Mouse (Mus musculus): ENCODE results near the gene Chrne.
"Not testable (repeated sequence)": the region's sequence is repeated elsewhere in the genome, so short reads cannot be mapped to it uniquely, and the experiment has no call there.

The Chrne gene

GRCm38 (mm10) chr11:70582196-70582595 lies 36.8 kb downstream of the Chrne start:
- no peak for DNase-seq

DNA sequence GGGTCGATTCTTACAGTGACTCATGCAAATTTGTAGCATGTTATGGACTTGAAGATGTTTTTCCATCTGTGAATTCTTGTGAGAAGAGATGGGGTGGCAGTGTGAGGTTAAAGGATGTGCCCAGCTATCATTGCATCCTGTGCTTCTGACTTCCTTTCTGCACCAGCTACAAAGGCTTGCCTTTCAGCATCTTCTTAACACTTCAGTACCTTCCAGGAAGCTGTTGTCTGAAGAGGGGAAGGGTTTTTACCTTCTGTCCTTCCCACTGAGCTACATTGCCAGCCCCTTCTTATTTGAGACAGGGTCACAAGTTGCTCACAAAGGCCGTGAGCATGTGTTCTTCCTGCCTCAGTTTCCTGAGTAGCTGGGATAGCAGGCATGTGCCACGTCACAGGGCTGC lies 38.1 kb downstream of the Chrne start:
- no peak for DNase-seq

- no peak for DNase-seq
Observed at GRCm38 (mm10) chr11:70580358-70580720, 38.7 kb downstream of the Chrne start.

DNA sequence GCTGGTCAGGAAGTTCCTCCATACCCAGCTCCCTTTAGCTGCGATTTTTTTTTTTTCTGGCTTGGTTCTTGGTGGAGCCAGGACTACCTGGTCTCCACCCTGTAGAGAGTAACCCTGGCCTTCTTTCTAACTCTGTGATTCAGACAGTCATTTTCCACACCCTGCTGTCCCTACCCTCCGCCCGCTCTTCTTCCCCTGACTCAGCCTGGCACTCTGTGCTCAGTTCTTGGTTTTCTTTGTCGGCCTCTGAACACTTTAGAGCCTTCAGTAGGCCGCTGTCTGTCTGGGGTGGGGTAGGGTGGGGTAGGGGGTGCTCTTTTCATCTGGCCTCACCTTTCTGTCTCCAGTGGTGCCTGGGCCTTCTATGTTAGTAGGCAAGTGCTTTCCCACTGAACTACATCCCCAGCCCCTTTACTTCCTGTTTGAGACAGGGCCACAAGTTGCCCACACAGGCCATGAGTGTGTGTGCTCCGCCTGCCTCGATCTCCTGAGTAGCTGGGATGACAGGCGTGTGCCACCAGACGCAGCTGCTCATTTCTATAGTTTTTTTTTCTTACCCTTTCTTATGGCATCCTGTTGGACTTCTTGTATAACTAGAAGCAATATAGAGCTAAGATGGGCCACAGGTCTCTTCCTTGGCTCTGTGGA lies 39.2 kb downstream of the Chrne start:
- no peak for DNase-seq

- no peak for DNase-seq
Observed at GRCm38 (mm10) chr11:70578962-70579361, 40.1 kb downstream of the Chrne start.

DNA sequence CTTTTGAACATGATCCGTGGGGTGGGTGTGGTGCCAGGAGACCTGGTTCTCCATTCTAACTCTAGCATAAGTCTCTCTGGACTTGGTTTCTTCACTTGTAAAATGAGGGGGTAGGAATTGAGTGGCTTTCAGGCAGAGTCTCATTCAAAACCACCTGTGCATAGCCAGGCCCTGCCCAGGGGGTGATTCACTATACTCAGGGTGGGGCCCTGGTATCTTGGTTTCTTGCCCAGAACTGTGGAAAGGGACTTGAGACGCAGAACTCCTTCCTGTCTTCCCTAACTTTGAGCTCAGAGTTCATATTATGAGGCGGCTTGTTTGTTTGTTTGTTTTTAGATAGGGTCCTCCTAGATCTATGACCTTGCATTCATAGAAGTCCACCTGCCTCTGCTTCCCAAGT lies 41.8 kb downstream of the Chrne start:
- DNase-seq, result no peak

DNA sequence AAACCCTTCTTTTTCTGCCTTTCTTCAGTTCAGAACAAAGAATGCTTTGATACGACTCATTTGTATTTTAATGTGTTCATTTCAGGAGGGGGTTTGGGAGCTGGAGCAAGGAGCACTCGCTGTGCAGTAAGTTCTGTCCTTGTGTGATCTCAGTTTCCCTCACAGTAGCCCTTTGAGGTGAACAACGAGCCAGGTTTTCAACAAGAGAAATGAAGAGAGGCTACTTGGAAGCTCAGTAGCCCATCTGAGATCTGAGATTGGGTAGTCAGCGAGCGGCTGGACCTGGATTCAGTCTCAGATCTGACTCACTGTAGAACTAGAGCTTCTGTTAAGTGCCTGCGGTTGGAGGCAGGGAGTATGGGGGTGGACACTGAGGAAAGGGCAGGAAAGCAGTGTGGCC lies 45.1 kb downstream of the Chrne start:
- DNase-seq, result no peak

- DNase-seq, result no peak
Observed at GRCm38 (mm10) chr11:70572348-70572902, 46.6 kb downstream of the Chrne start.

- no peak for DNase-seq
Observed at GRCm38 (mm10) chr11:70571641-70572040, 47.4 kb downstream of the Chrne start.

- DNase-seq, result not testable (repeated sequence)
Observed at GRCm38 (mm10) chr11:70570614-70571013, 48.4 kb downstream of the Chrne start.

- no peak for DNase-seq
Observed at GRCm38 (mm10) chr11:70566586-70566985, 52.4 kb downstream of the Chrne start.
